Mouse (Mus musculus) kidney, adult 2 months (tissue): Measurements from ENCODE around the gene Cit.

Experiments
- CTCF ChIP-seq: fragments of 200-500 bp; conservative IDR thresholded peaks from 2 replicates; pipeline ENCODE4 v1.5.1; 2011; ENCODE audit warnings: low read depth, mild to moderate bottlenecking, control low read depth, low read length, moderate library complexity, mixed read lengths; ENCODE audit not compliant: insufficient read depth, insufficient read length
- POLR2A ChIP-seq: fragments of 200-500 bp; IDR thresholded peaks from one replicate; pipeline ENCODE4 v1.6.1; 2011; ENCODE audit warnings: low read depth, low read length, control low read depth

DNA sequence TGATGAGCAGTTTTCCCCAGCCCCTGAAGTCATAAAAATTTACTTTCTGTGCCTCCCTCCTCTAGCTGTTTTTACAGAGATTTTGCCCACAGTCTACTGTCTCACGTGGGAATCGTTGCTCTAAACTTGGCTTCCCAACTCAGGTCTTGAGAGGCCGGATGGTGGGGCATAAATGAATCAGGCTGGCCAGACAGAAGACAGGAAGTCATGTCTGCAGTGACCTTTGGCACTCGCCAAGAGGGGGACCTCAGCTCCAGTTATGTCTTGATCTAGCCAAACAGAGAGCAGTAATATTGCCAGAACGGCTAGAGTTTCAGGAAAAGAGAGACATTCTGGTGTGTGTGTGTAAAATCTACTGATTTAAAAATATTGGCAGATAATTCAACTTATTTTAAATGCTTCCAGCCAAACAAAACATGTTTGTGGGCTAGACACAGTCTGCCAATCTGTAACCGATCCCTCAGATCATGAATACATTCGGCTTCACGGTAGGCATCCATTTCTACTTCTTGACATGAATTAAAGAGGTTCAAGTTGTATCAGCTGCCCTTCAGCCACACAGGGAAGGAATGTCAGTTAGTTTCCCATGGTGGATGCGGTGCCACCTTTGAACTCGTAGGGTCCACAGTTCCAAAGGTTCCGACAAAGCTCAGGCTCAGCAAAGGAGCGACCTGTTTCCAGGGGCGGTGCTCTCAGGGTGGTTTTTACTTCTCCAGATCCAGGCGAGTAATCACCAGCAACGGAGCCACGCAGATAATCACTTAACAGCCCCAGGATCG, 5.4 kb downstream of the Cit start:
- no peak for TF ChIP-seq POLR2A
- TF ChIP-seq CTCF, result no peak
